Mouse (Mus musculus) cerebellum, adult 9-11 months (tissue): ENCODE data around the gene Olfr995.

Experiments
- DNase-seq: peaks from one replicate; pipeline ENCODE4 v3.0.0; 2022

Olfr995 gene

GRCm38 (mm10) chr2:85443539-85443938, at the start of gene Olfr995:
Gene Olfr995 (minus strand): TSS chr2:85443639.
- no peak for DNase-seq

- DNase-seq, result no peak
These were observed 47.0 kb upstream of the Olfr995 start for GRCm38 (mm10) chr2:85490396-85490795.

GRCm38 (mm10) chr2:85466801-85467325, 23.4 kb upstream of the Olfr995 start:
- DNase-seq, result no peak

- DNase-seq, result no peak
These were observed 893 bp downstream of the Olfr995 start for GRCm38 (mm10) chr2:85442546-85442945.

- DNase-seq, result no peak
These were observed 7.1 kb downstream of the Olfr995 start, which contains the start of gene Olfr994 for GRCm38 (mm10) chr2:85436351-85436750. Gene Olfr994 (minus strand): TSS chr2:85436451.

- no peak for DNase-seq
These were observed 17.5 kb downstream of the Olfr995 start for GRCm38 (mm10) chr2:85425893-85426292.

GRCm38 (mm10) chr2:85414777-85415176, 28.7 kb downstream of the Olfr995 start, which contains the start of gene Olfr993:
Gene Olfr993 (minus strand): TSS chr2:85414877.
- DNase-seq, result no peak

GRCm38 (mm10) chr2:85409369-85409768, 34.1 kb downstream of the Olfr995 start, which contains the start of gene Olfr992:
Gene Olfr992 (minus strand): TSS chr2:85409469.
- no peak for DNase-seq
